In genomic region chr2:91963443-91963932, GRCm38 (mm10) we compare ENCODE assay signal across 8 mouse cellular contexts. TPM values are rescaled to one million over a fixed set of nuclear protein-coding genes. Genes with fewer than 3 reads are reported as not detected.
A peak's percentile ranks its signal among the peaks of the same experiment; 100 is the strongest.
DNase-seq lines count a peak whose midpoint lies in the region; ATAC-seq lines count a peak whose summit lies in the region.

No protein-coding gene starts in this region.

- H3K4me3 ChIP-seq in hindbrain, embryonic 15.5 days: peak overlapping the region; percentile 84

- peak; percentile 93 for ATAC-seq in hindbrain, embryonic 15.5 days (ENCODE audit: low FRiP score, low read depth)

- peak; percentile 75 for DNase-seq in WW6 (ENCODE audit: low read depth, low spot score)
- peak; percentile 96 for DNase-seq in cerebellum, postnatal 36 days
- peak; percentile 94 to 95 for DNase-seq in frontal cortex, postnatal 36 days (ENCODE audit: low spot score in 2 of 2)
- DNase-seq in left cerebral cortex, adult 11 months (ENCODE audit: low spot score): peak; percentile 91
- peak; percentile 97 for DNase-seq in lung, postnatal 36 days
- peak; percentile 94 for DNase-seq in retina, embryonic 14.5 days (ENCODE audit: low spot score)
- peak; percentile 98 for DNase-seq in thymus, postnatal 4 days

- H3K27ac ChIP-seq in hindbrain, embryonic 15.5 days (replicated peaks): peak overlapping the region; percentile 78

- H3K4me2 ChIP-seq in hindbrain, embryonic 15.5 days: peak overlapping the region; percentile 61

- H3K9ac ChIP-seq in hindbrain, embryonic 15.5 days: peak overlapping the region; percentile 85

- WGBS in hindbrain, embryonic 15.5 days: 2% methylated on average over 19 of the region's 57 CpGs

- peaks cover 36% of the 10 kb centered on the region for H3K4me1 ChIP-seq in hindbrain, embryonic 15.5 days (replicated peaks)

- no peaks in the 10 kb centered on the region; the same call in 1 of the 2 replicates for H3K27me3 ChIP-seq in hindbrain, embryonic 15.5 days

- no peaks in the 10 kb centered on the region for H3K9me3 ChIP-seq in hindbrain, embryonic 15.5 days

- H3K36me3 ChIP-seq in hindbrain, embryonic 15.5 days: no peaks in the 10 kb centered on the region

RNA-seq across cellular contexts. Expression of gene Dgkz, which starts 12.2 kb away (rescaled TPM):
- polyA plus RNA-seq in hindbrain, embryonic 15.5 days (2015; fragmentation: Nextera tagmentation; extraction: Ambion mirVana): 32.4 and 40.9 TPM in 2 replicates

RNA-seq across cellular contexts. Expression of gene Gm9821, which starts 18.0 kb away (rescaled TPM):
- 0.30 and 0.32 TPM in 2 replicates for polyA plus RNA-seq in hindbrain, embryonic 15.5 days (2015; fragmentation: Nextera tagmentation; extraction: Ambion mirVana)

RNA-seq across cellular contexts. Expression of gene Mdk, which starts 31.4 kb away (rescaled TPM):
- polyA plus RNA-seq in hindbrain, embryonic 15.5 days (2015; fragmentation: Nextera tagmentation; extraction: Ambion mirVana): 187 and 224 TPM in 2 replicates

RNA-seq across cellular contexts. Expression of gene Chrm4, which starts 36.4 kb away (rescaled TPM):
- 0.87 and 1.2 TPM in 2 replicates for polyA plus RNA-seq in hindbrain, embryonic 15.5 days (2015; fragmentation: Nextera tagmentation; extraction: Ambion mirVana)

Comparison
In these comparisons a context has a peak if more than half of its experiments do, and no peak if none do; other contexts are left out.
1. Peak in every context shown above with its lines: DNase-seq, ATAC-seq, H3K4me3 ChIP-seq and H3K27ac ChIP-seq.